10 mouse cellular contexts compared by ENCODE assay signal in the genomic region with DNA sequence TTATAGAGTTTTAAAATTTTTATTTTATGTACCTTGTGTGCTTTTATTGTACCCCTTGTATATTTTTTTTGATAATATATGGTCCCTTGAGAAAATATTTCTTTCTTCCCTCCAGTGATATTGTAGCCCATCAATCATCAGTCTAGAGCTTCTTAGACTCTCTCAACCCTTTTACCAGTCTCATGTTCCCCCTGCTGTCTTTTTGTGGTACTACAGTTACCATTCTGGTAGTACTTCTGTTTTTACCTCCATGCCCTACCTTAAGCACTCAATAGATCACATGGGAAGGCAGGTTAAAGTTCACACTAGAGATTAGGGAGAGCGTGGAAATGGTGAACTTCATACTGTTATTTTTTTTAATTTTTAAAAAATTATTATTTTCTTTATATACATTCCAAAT. TPM values are rescaled to one million over a fixed set of nuclear protein-coding genes. Genes with fewer than 3 reads are reported as not detected.
DNase-seq lines count a peak whose midpoint lies in the region; ATAC-seq and TF ChIP-seq lines count a peak whose summit lies in the region.
"Had no signal": no experiment of that assay in that cellular context is flagged by ENCODE, and none has a peak within 500 bp of the region (broad histone marks: within the 10 kb centered on the region; RNA-seq: fewer than 3 reads in every experiment).

No protein-coding gene starts in this region.

- no peak overlapping the region for H3K27ac ChIP-seq in heart, embryonic 12.5 days (ENCODE audit: poor library complexity, severe bottlenecking)
- no peak overlapping the region for H3K27ac ChIP-seq in ES-E14 (ENCODE audit: insufficient read depth, low read depth, low read length, poor library complexity, severe bottlenecking)
- H3K27ac ChIP-seq in hindbrain, postnatal 0 days, result no peak overlapping the region
- no peak overlapping the region for H3K27ac ChIP-seq in midbrain, embryonic 13.5 days

- intact Hi-C loops in heart, postnatal 25 days (cut with DNase I), result loop anchor here (1.0 kb wide), 2 partner anchors 254 to 406 kb away; no protein-coding TSS in a partner anchor

- H3K27me3 ChIP-seq in heart, embryonic 12.5 days (replicated peaks), result no peaks in the 10 kb centered on the region
- H3K27me3 ChIP-seq in hindbrain, postnatal 0 days (ENCODE audit: insufficient read depth, low read length), result no peaks in the 10 kb centered on the region
- no peaks in the 10 kb centered on the region for H3K27me3 ChIP-seq in midbrain, embryonic 13.5 days

- ATAC-seq in heart, embryonic 12.5 days (ENCODE audit: insufficient number of reproducible peaks, low FRiP score), result peak; percentile 66
- ATAC-seq in hindbrain, postnatal 0 days, result peak; percentile 56
- ATAC-seq in midbrain, embryonic 13.5 days, result peak; percentile 85

- H3K9ac ChIP-seq in heart, embryonic 12.5 days, result no peak overlapping the region
- no peak overlapping the region for H3K9ac ChIP-seq in ES-E14 (ENCODE audit: insufficient read depth, low read depth, low read length, poor library complexity, severe bottlenecking)
- H3K9ac ChIP-seq in hindbrain, postnatal 0 days (replicated peaks; ENCODE audit: low read length), result no peak overlapping the region
- no peak overlapping the region for H3K9ac ChIP-seq in midbrain, embryonic 13.5 days (replicated peaks)

- in situ Hi-C loops in ES-E14 (cut with MboI; ENCODE audit: low sequenced_read_pairs in 2 of 2, unreplicated experiment in 2 of 2), result loop anchor here (10.0 to 25.0 kb wide), 2 partner anchors 407 to 415 kb away; no protein-coding TSS in a partner anchor

- no peak overlapping the region for H3K4me3 ChIP-seq in heart, embryonic 12.5 days
- H3K4me3 ChIP-seq in ES-E14 (ENCODE audit: insufficient read depth in 1 of 2, low read depth in 1 of 2, low read length in 2 of 2, poor library complexity in 1 of 2, severe bottlenecking in 1 of 2), result no peak overlapping the region
- no peak overlapping the region for H3K4me3 ChIP-seq in hindbrain, postnatal 0 days (ENCODE audit: low read length)
- no peak overlapping the region for H3K4me3 ChIP-seq in midbrain, embryonic 13.5 days (replicated peaks)

- 0 out of 2 replicates have a peak, but pooled peaks cover 6% of the 10 kb centered on the region for H3K4me1 ChIP-seq in heart, embryonic 12.5 days (replicated peaks)
- H3K4me1 ChIP-seq in ES-E14 (ENCODE audit: control insufficient read depth in 2 of 2, insufficient read depth in 2 of 2, low read length in 2 of 2, poor library complexity in 1 of 2), result no peaks in the 10 kb centered on the region
- no peaks in the 10 kb centered on the region for H3K4me1 ChIP-seq in hindbrain, postnatal 0 days (ENCODE audit: insufficient read depth, low read length)
- no peaks in the 10 kb centered on the region for H3K4me1 ChIP-seq in midbrain, embryonic 13.5 days (replicated peaks)

- H3K36me3 ChIP-seq in heart, embryonic 12.5 days, result no peaks in the 10 kb centered on the region
- no peaks in the 10 kb centered on the region for H3K36me3 ChIP-seq in ES-E14 (ENCODE audit: control insufficient read depth, insufficient read depth, low read length, poor library complexity, severe bottlenecking)
- no peaks in the 10 kb centered on the region for H3K36me3 ChIP-seq in hindbrain, postnatal 0 days (ENCODE audit: insufficient read depth, low read length)
- H3K36me3 ChIP-seq in midbrain, embryonic 13.5 days, result no peaks in the 10 kb centered on the region

- 11% methylated on average over 1 of the region's 1 CpGs for WGBS in heart, embryonic 12.5 days
- WGBS in hindbrain, postnatal 0 days, result 14% methylated on average over 1 of the region's 1 CpGs
- WGBS in midbrain, embryonic 13.5 days, result 23% methylated on average over 1 of the region's 1 CpGs

- no peaks in the 10 kb centered on the region for H3K9me3 ChIP-seq in heart, embryonic 12.5 days (replicated peaks)
- no peaks in the 10 kb centered on the region for H3K9me3 ChIP-seq in ES-E14 (ENCODE audit: control insufficient read depth, insufficient read depth, low read depth, low read length)
- H3K9me3 ChIP-seq in hindbrain, postnatal 0 days (ENCODE audit: low read length), result no peaks in the 10 kb centered on the region
- no peaks in the 10 kb centered on the region for H3K9me3 ChIP-seq in midbrain, embryonic 13.5 days

- no peak overlapping the region for H3K4me2 ChIP-seq in heart, embryonic 12.5 days
- no peak overlapping the region for H3K4me2 ChIP-seq in hindbrain, postnatal 0 days (ENCODE audit: low read depth, low read length)
- no peak overlapping the region for H3K4me2 ChIP-seq in midbrain, embryonic 13.5 days (replicated peaks)

- no peak for DNase-seq in heart, postnatal 25 days (ENCODE audit: low spot score)
- DNase-seq in ES-E14 (ENCODE audit: low read depth, low spot score), result peak; percentile 73
- DNase-seq in embryo, embryonic 10 days (ENCODE audit: low spot score), result peak; percentile 76
- DNase-seq in hindbrain, postnatal 0 days (ENCODE audit: low spot score), result peak; percentile 75
- no peak for DNase-seq in spleen, postnatal 36 days (ENCODE audit: low spot score in 2 of 2)
- no peak for DNase-seq in spleen, adult 18-20 months

- peak; percentile 82 for TF ChIP-seq CTCF in hindbrain, postnatal 0 days (IDR thresholded peaks at IDR 0.05; ENCODE audit: low read depth)

TF ChIP-seq in ES-E14, 5 proteins besides CTCF, POLR2A, EP300 and RAD21:
- TF ChIP-seq ZC3H11A (IDR thresholded peaks at IDR 0.05; ENCODE audit: borderline replicate concordance, low read depth, low read length), result peak; percentile 91
- no peak for TF ChIP-seq CHD2 (IDR thresholded peaks at IDR 0.05; ENCODE audit: low read depth, low read length)
- no peak for TF ChIP-seq HCFC1 (IDR thresholded peaks at IDR 0.05; ENCODE audit: borderline replicate concordance, insufficient read depth, low read length)
- no peak for TF ChIP-seq ZNF384 (IDR thresholded peaks at IDR 0.05; ENCODE audit: low read depth, low read length)
- no peak for TF ChIP-seq MAFK (IDR thresholded peaks at IDR 0.05; ENCODE audit: insufficient read depth, low read depth, low read length)

RNA-seq across cellular contexts. Expression of a gene that starts 2.3 kb away (rescaled TPM):
- not detected in 2 replicates for polyA plus RNA-seq in heart, embryonic 12.5 days (2016; fragmentation: Nextera tagmentation; extraction: Ambion mirVana)
- not detected for total RNA-seq in heart, postnatal 25 days (2021)
- total RNA-seq in ES-E14 (2012; rRNA removed), result not detected in 2 replicates
- total RNA-seq in hindbrain, postnatal 0 days (2014; rRNA removed), result not detected in 2 replicates
- not detected in 2 replicates for polyA plus RNA-seq in hindbrain, postnatal 0 days (2015; fragmentation: Nextera tagmentation; extraction: Ambion mirVana)
- polyA plus RNA-seq in midbrain, embryonic 13.5 days (2015; fragmentation: Nextera tagmentation; extraction: Ambion mirVana), result not detected in 2 replicates
- polyA plus RNA-seq: cerebellum, adult 2 months; liver, embryonic 16.5 days had no signal

RNA-seq across cellular contexts. Expression of a gene that starts 4.6 kb away (rescaled TPM):
- polyA plus RNA-seq in heart, embryonic 12.5 days (2016; fragmentation: Nextera tagmentation; extraction: Ambion mirVana), result not detected in 2 replicates
- not detected for total RNA-seq in heart, postnatal 25 days (2021)
- total RNA-seq in ES-E14 (2012; rRNA removed), result not detected in 2 replicates
- not detected in 2 replicates for total RNA-seq in hindbrain, postnatal 0 days (2014; rRNA removed)
- polyA plus RNA-seq in hindbrain, postnatal 0 days (2015; fragmentation: Nextera tagmentation; extraction: Ambion mirVana), result not detected in 2 replicates
- polyA plus RNA-seq in midbrain, embryonic 13.5 days (2015; fragmentation: Nextera tagmentation; extraction: Ambion mirVana), result not detected in 2 replicates
- polyA plus RNA-seq: cerebellum, adult 2 months; liver, embryonic 16.5 days had no signal

RNA-seq across cellular contexts. Expression of a gene that starts 22.7 kb away (rescaled TPM):
- polyA plus RNA-seq in heart, embryonic 12.5 days (2016; fragmentation: Nextera tagmentation; extraction: Ambion mirVana), result not detected in 2 replicates
- not detected for total RNA-seq in heart, postnatal 25 days (2021)
- total RNA-seq in ES-E14 (2012; rRNA removed), result not detected in 2 replicates
- total RNA-seq in hindbrain, postnatal 0 days (2014; rRNA removed), result not detected in 2 replicates
- polyA plus RNA-seq in hindbrain, postnatal 0 days (2015; fragmentation: Nextera tagmentation; extraction: Ambion mirVana), result not detected in 2 replicates
- polyA plus RNA-seq in midbrain, embryonic 13.5 days (2015; fragmentation: Nextera tagmentation; extraction: Ambion mirVana), result not detected in 2 replicates
- polyA plus RNA-seq: cerebellum, adult 2 months; liver, embryonic 16.5 days had no signal

RNA-seq across cellular contexts. Expression of a gene that starts 25.3 kb away (rescaled TPM):
- not detected in 2 replicates for polyA plus RNA-seq in heart, embryonic 12.5 days (2016; fragmentation: Nextera tagmentation; extraction: Ambion mirVana)
- total RNA-seq in heart, postnatal 25 days (2021), result not detected
- total RNA-seq in ES-E14 (2012; rRNA removed), result not detected in 2 replicates
- total RNA-seq in hindbrain, postnatal 0 days (2014; rRNA removed), result not detected in 2 replicates
- polyA plus RNA-seq in hindbrain, postnatal 0 days (2015; fragmentation: Nextera tagmentation; extraction: Ambion mirVana), result not detected in 2 replicates
- not detected in 2 replicates for polyA plus RNA-seq in midbrain, embryonic 13.5 days (2015; fragmentation: Nextera tagmentation; extraction: Ambion mirVana)
- polyA plus RNA-seq: cerebellum, adult 2 months; liver, embryonic 16.5 days had no signal

RNA-seq across cellular contexts. Expression of a gene that starts 28.6 kb away (rescaled TPM):
- polyA plus RNA-seq in heart, embryonic 12.5 days (2016; fragmentation: Nextera tagmentation; extraction: Ambion mirVana), result not detected in 2 replicates
- total RNA-seq in heart, postnatal 25 days (2021), result not detected
- not detected in 2 replicates for total RNA-seq in ES-E14 (2012; rRNA removed)
- total RNA-seq in hindbrain, postnatal 0 days (2014; rRNA removed), result not detected in 2 replicates
- polyA plus RNA-seq in hindbrain, postnatal 0 days (2015; fragmentation: Nextera tagmentation; extraction: Ambion mirVana), result not detected in 2 replicates
- not detected in 2 replicates for polyA plus RNA-seq in midbrain, embryonic 13.5 days (2015; fragmentation: Nextera tagmentation; extraction: Ambion mirVana)
- polyA plus RNA-seq: cerebellum, adult 2 months; liver, embryonic 16.5 days had no signal

Comparison
In these comparisons a context has a peak if more than half of its experiments do, and no peak if none do; other contexts are left out.
1. DNase-seq: peak in ES-E14 (single experiment), embryo, embryonic 10 days (single experiment) and hindbrain, postnatal 0 days (single experiment); none in heart, postnatal 25 days (single experiment), spleen, postnatal 36 days (0 of 2) and spleen, adult 18-20 months (0 of 2).
2. Peak in every context shown above with its lines, with median percentiles within 50 percentile points of each other: ATAC-seq.